In genomic region chr8:94954921-94955758, GRCm38 (mm10) we compare ENCODE assay signal across 1 mouse cellular context.
A peak's percentile ranks its signal among the peaks of the same experiment; 100 is the strongest.
TF ChIP-seq lines count a peak whose summit lies in the region.

No protein-coding gene starts in this region.

TF ChIP-seq in MEL, 35 proteins besides CTCF, POLR2A, EP300 and RAD21 (continued from another document):
- peak; percentile 37; the same call in 1 of the 2 replicates for TF ChIP-seq TCF12 (IDR thresholded peaks at IDR 0.05; ENCODE audit: low read depth, low read length)
- TF ChIP-seq NRF1 (IDR thresholded peaks at IDR 0.05; ENCODE audit: insufficient read depth, low read depth, low read length, poor library complexity, severe bottlenecking) = no peak
- TF ChIP-seq MEF2A (IDR thresholded peaks at IDR 0.05; ENCODE audit: extremely low read depth, insufficient replicate concordance, low read depth, low read length, poor library complexity, severe bottlenecking) = no peak
- peak; percentile 67; the same call in 1 of the 2 replicates for TF ChIP-seq MXI1 (IDR thresholded peaks at IDR 0.05; ENCODE audit: low read depth, low read length)
- peak; percentile 89 for TF ChIP-seq MYC (IDR thresholded peaks at IDR 0.05; ENCODE audit: low read depth, low read length)
- TF ChIP-seq TBP (IDR thresholded peaks at IDR 0.05; ENCODE audit: low read depth, low read length) = peak; percentile 59; the same call in 1 of the 2 replicates
- no peak for TF ChIP-seq CHD1 (IDR thresholded peaks at IDR 0.05; ENCODE audit: low read depth, low read length)
- no peak for TF ChIP-seq GATA1 (IDR thresholded peaks at IDR 0.05; ENCODE audit: low read depth, low read length)
- no peak for TF ChIP-seq USF1 (IDR thresholded peaks at IDR 0.05; ENCODE audit: low read depth, low read length)
- TF ChIP-seq SMC3 (IDR thresholded peaks at IDR 0.05; ENCODE audit: low read depth, low read length) = peak; percentile 53
- peak; percentile 71 for TF ChIP-seq MAX (IDR thresholded peaks at IDR 0.05; ENCODE audit: low read length)
- peak; percentile 55; the same call in 1 of the 2 replicates for TF ChIP-seq ETS1 (IDR thresholded peaks at IDR 0.05; ENCODE audit: low read depth, low read length)
- no peak for TF ChIP-seq MYB (IDR thresholded peaks at IDR 0.05; ENCODE audit: low read depth, low read length)
- TF ChIP-seq ZC3H11A (IDR thresholded peaks at IDR 0.05; ENCODE audit: low read depth, low read length) = no peak
- no peak for TF ChIP-seq MAZ (IDR thresholded peaks at IDR 0.05; ENCODE audit: low read depth, low read length)
- TF ChIP-seq USF2 (IDR thresholded peaks at IDR 0.05; ENCODE audit: borderline replicate concordance in 1 of 2, insufficient read depth in 1 of 2, low read depth in 1 of 2, low read length in 2 of 2) = no peak
